Mouse (Mus musculus) limb, embryonic 12.5 days (tissue): ENCODE measurements at regions not wholly inside any gene's neighbourhood (a gene's known extent, or its start where the extent isn't known, plus 50 kb on each side); places are given as distances from the start of the nearest gene placed in this dataset.

Source experiments
- ATAC-seq: fragments of 200-750 bp; cut with Nextera tagmentation; 2 replicates; pipeline ENCODE4 v1.8.0; 2017; ENCODE audit warnings: low read depth, moderate TSS enrichment; ENCODE audit not compliant: insufficient number of reproducible peaks, insufficient read depth, low FRiP score, low TSS enrichment
- H3K27ac ChIP-seq: fragments of 300-500 bp; sonication (generic); 2 replicates; pipeline ENCODE4 v1.5.1; 2016; ENCODE audit warnings: mild to moderate bottlenecking, moderate library complexity
- H3K27me3 ChIP-seq: fragments of 300-500 bp; sonication (generic); 2 replicates; pipeline ENCODE4 v1.6.1; 2016; ENCODE audit warnings: mild to moderate bottlenecking, moderate library complexity
- H3K36me3 ChIP-seq: fragments of 300-500 bp; sonication (generic); 2 replicates; pipeline ENCODE4 v1.6.1; 2016; ENCODE audit warnings: mild to moderate bottlenecking, moderate library complexity
- H3K4me1 ChIP-seq: fragments of 300-500 bp; sonication (generic); replicated peaks from 2 replicates; pipeline ENCODE4 v1.6.1; 2016
- H3K4me2 ChIP-seq: fragments of 300-500 bp; sonication (generic); 2 replicates; pipeline ENCODE4 v1.6.1; 2016; ENCODE audit warnings: mild to moderate bottlenecking, moderate library complexity
- H3K4me3 ChIP-seq: fragments of 300-500 bp; sonication (generic); replicated peaks from 2 replicates; pipeline ENCODE4 v1.5.1; 2016; ENCODE audit warnings: mild to moderate bottlenecking
- H3K9ac ChIP-seq: fragments of 300-500 bp; sonication (generic); replicated peaks from 2 replicates; pipeline ENCODE4 v1.6.1; 2016; ENCODE audit warnings: mild to moderate bottlenecking, moderate library complexity
- H3K9me3 ChIP-seq: fragments of 300-500 bp; sonication (generic); 2 replicates; pipeline ENCODE4 v1.6.1; 2016; ENCODE audit warnings: mild to moderate bottlenecking, moderate library complexity
- WGBS: fragments of 180-500 bp; shearing (Covaris S2); methylation state at CpG from one replicate; pipeline ENCODE4 v1.1.7; 2016; 5-methylcytosine and 5-hydroxymethylcytosine counted together

DNA sequence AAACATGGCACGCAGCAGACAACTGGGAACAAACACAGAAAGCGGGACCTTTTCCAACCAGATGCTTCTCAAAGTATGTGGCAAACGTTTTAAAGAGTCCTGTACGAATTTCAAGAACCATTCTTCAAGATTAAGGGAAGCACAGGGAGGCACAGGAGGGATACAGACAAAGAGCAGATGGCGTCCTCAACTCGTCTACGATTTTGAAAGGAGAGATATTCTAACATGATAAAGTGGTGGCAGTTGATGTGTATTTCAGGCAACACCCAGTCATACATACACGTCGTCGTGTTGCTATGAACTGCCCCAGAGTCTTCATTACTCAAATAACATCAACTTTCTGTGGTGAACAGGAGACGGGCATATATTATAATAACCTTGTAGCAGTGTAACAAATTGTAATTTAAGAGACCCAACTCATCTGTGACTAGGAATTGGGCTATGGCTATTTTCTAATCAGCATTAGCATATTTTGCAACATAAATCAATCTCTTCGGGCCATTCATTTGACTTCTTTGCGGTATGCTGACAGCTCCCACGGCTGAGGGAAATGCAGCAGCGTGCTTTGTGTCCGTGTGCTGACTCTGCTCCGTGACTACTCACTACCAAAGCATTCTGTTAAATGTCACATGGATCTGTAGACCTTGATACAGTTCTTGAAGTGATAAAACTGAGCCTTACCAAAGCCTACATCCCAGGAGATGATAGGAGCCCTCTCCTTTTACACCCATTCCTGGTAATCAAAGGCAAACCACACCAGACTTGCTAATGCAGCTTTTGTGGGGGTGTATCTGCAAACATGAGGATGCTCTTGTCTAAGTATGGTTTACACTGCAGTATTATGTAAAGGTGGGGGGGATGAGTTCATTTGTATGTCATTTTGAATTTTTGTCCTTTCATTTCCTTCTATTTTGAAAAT is 144.0 kb upstream of the Adamts3 start:
- H3K27me3 ChIP-seq, result no peaks in the 10 kb centered on the region
- no peak overlapping the region for H3K27ac ChIP-seq
- 71% methylated on average over 17 of the region's 17 CpGs for WGBS
- H3K4me3 ChIP-seq, result no peak overlapping the region
- no peaks in the 10 kb centered on the region for H3K9me3 ChIP-seq
- H3K4me1 ChIP-seq, result no peaks in the 10 kb centered on the region
- no peak overlapping the region for H3K9ac ChIP-seq
- ATAC-seq, result no peak
- no peak overlapping the region for H3K4me2 ChIP-seq
- H3K36me3 ChIP-seq, result no peaks in the 10 kb centered on the region

GRCm38 (mm10) chr5:90021447-90021846 is 138.3 kb upstream of the Adamts3 start:
- no peak for ATAC-seq
- no peak overlapping the region for H3K27ac ChIP-seq
- H3K9me3 ChIP-seq, result no peaks in the 10 kb centered on the region
- no peak overlapping the region for H3K4me2 ChIP-seq
- H3K4me1 ChIP-seq, result no peaks in the 10 kb centered on the region
- H3K27me3 ChIP-seq, result no peaks in the 10 kb centered on the region
- no peaks in the 10 kb centered on the region for H3K36me3 ChIP-seq
- 56% methylated on average over 1 of the region's 1 CpGs for WGBS
- no peak overlapping the region for H3K4me3 ChIP-seq
- no peak overlapping the region for H3K9ac ChIP-seq

- Histone ChIP-seq H3K27me3 (no peaks in the 10 kb centered on the region), H3K27ac (no peak overlapping the region), H3K4me1 (no peaks in the 10 kb centered on the region), H3K4me3 (no peak overlapping the region), H3K9me3 (no peaks in the 10 kb centered on the region), H3K36me3 (no peaks in the 10 kb centered on the region), H3K9ac (no peak overlapping the region), H3K4me2 (no peak overlapping the region)
- ATAC-seq, result no peak
- WGBS, result 93% methylated on average over 6 of the region's 6 CpGs
Observed at GRCm38 (mm10) chr5:90000758-90001157, 117.6 kb upstream of the Adamts3 start.

DNA sequence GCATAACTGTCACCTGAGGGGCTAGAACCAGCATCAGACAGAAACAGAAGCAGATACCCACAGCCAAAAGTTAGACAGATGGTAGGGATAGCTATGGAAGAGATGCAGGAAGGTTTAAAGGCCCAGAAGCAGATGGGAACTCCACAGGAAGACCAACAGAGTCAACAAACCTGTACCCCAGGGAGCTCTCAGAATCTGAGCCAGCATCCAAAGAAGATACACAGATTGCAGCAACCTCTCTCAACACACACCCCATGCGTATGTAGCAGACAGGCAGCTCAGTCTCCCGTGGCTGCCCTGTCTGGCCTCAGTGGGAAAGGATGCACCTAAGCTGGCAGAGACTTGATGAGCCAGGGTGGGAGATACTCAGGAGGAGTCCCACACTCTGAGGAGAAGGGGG is 108.4 kb upstream of the Adamts3 start:
- Histone ChIP-seq H3K9me3 (no peaks in the 10 kb centered on the region), H3K4me2 (no peak overlapping the region), H3K27me3 (no peaks in the 10 kb centered on the region), H3K4me3 (no peak overlapping the region), H3K36me3 (no peaks in the 10 kb centered on the region), H3K9ac (no peak overlapping the region), H3K4me1 (no peaks in the 10 kb centered on the region), H3K27ac (no peak overlapping the region)
- 84% methylated on average over 2 of the region's 2 CpGs for WGBS
- ATAC-seq, result no peak

DNA sequence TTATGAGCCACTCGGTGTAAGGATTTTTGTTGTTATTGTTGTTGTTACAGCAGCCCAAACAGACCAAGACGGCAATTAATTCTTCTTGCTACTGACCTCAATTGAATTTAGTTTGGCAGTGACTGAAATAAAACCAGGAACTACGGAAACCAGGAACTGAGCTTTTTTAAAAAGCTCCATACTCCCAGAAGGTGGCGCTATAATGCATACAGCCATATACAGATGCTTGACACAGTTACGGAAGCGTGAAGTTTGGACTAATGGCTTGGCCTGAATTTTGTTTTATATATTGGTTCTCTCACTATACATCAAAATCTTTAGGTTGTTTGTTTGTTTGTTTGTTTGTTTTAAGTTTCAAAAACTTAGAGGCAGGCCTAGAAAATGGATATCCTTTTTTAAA is 98.5 kb upstream of the Adamts3 start:
- no peak overlapping the region for H3K9ac ChIP-seq

DNA sequence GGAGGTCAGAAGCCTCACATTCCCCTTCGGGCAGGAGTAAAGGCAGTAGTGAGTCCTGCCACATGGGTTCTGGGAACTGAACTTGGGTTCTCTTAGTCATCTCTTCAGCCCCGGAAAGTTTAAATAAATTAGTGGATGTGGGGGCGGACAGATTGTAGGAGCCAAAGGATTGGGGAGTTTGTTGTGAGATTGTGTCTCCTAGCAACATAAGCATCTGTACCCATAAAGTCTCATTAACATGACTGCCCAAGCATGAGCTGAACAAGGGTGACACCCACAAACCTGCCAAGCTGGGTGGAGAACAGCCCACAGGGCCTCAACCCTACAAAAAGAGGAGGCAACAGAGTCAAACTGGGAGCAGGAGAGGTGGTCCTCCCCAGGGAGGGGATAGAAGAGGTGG is 97.1 kb upstream of the Adamts3 start:
- Histone ChIP-seq H3K27me3 (no peaks in the 10 kb centered on the region), H3K27ac (no peak overlapping the region), H3K36me3 (no peaks in the 10 kb centered on the region), H3K9ac (no peak overlapping the region), H3K9me3 (no peaks in the 10 kb centered on the region), H3K4me2 (no peak overlapping the region), H3K4me1 (no peaks in the 10 kb centered on the region), H3K4me3 (no peak overlapping the region)
- 89% methylated on average over 3 of the region's 3 CpGs for WGBS
- ATAC-seq, result no peak

More for the DNA sequence above, 98.5 kb upstream of the Adamts3 start:
- no peak overlapping the region for H3K4me2 ChIP-seq
- no peak overlapping the region for H3K4me3 ChIP-seq
- no peaks in the 10 kb centered on the region for H3K27me3 ChIP-seq
- no peaks in the 10 kb centered on the region for H3K9me3 ChIP-seq
- H3K36me3 ChIP-seq, result no peaks in the 10 kb centered on the region
- WGBS, result 59% methylated on average over 6 of the region's 6 CpGs
- H3K4me1 ChIP-seq, result no peaks in the 10 kb centered on the region
- no peak for ATAC-seq
- no peak overlapping the region for H3K27ac ChIP-seq

DNA sequence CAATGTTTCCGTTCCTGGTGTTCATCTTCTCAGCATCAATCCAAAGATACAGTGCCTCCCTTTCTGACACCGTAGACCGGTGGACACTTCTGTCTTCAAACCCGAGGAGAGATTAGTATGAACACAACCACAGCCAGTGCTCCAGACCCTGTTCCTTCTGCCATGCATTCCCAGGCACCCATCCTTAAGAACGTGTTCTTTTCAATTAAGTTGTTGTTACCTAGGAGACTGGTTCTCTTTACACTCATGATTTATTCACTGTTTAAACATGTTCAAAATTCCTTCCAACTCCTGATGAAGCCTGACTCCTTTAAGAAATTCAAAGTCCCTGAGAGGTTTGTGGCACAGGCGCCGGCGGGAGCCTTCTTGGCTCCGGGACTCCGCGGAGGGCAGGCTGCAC is 69.5 kb upstream of the Adamts3 start:
- H3K4me3 ChIP-seq, result no peak overlapping the region
- 88% methylated on average over 11 of the region's 11 CpGs for WGBS

GRCm38 (mm10) chr5:89945660-89945925 is 62.5 kb upstream of the Adamts3 start:
- 24% methylated on average over 3 of the region's 3 CpGs for WGBS
- ATAC-seq, result no peak

More for the DNA sequence above, 69.5 kb upstream of the Adamts3 start:
- Histone ChIP-seq H3K27ac (no peak overlapping the region), H3K9ac (no peak overlapping the region), H3K36me3 (no peaks in the 10 kb centered on the region), H3K4me1 (no peaks in the 10 kb centered on the region), H3K4me2 (no peak overlapping the region), H3K9me3 (0 out of 2 replicates have a peak, but pooled peaks cover 3% of the 10 kb centered on the region), H3K27me3 (no peaks in the 10 kb centered on the region)
- no peak for ATAC-seq

DNA sequence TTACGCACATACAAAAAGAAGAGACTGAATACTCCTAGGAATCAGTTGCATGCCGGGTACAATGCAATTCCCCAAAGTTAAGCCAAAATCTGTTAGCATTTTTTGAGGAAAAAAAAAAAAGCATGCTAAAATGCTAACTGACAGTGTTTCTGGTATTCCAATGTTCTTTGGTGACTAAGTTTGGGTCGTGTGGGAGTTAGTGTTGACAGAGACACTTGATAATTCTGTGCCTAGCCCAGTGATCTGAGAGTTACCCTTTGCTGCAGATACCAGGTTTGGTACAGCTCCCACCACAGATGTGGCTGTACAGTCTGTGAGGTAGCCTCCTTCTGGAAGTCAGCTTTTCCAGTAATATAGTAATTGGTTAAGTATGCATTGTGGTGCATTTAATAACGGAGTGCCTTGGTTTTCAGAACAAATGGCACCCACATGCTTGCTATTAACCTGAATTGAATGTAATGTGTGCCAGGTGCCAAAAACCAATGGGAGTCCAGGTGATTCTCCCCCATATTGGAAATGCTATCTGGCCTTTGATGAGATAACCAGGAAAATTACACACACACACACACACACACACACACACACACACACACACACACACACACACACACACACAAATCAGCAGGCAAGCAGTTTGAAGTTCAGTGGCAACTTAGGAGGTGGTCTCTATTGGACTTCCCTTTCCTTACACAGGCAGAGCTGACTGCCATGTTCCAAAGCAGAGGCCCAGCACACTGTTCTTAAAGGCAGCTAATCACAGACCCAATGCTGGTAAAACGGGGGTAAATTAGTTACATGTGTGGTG is 61.9 kb upstream of the Adamts3 start:
- H3K4me3 ChIP-seq, result no peak overlapping the region
- no peak overlapping the region for H3K9ac ChIP-seq
- peaks cover 28% of the 10 kb centered on the region for H3K4me1 ChIP-seq
- WGBS, result 49% methylated on average over 5 of the region's 5 CpGs
- H3K9me3 ChIP-seq, result 0 out of 2 replicates have a peak, but pooled peaks cover 3% of the 10 kb centered on the region
- ATAC-seq, result peak; percentile 88
- peak overlapping the region; percentile 57; the same call in 1 of the 2 replicates for H3K27ac ChIP-seq
- H3K4me2 ChIP-seq, result no peak overlapping the region
- H3K36me3 ChIP-seq, result no peaks in the 10 kb centered on the region
- no peaks in the 10 kb centered on the region for H3K27me3 ChIP-seq

More at GRCm38 (mm10) chr5:89945660-89945925, 62.5 kb upstream of the Adamts3 start:
- H3K4me3 ChIP-seq, result no peak overlapping the region
- H3K36me3 ChIP-seq, result no peaks in the 10 kb centered on the region
- H3K9ac ChIP-seq, result no peak overlapping the region
- peaks cover 28% of the 10 kb centered on the region for H3K4me1 ChIP-seq
- 0 out of 2 replicates have a peak, but pooled peaks cover 3% of the 10 kb centered on the region for H3K9me3 ChIP-seq
- peak overlapping the region; percentile 57; the same call in 1 of the 2 replicates for H3K27ac ChIP-seq
- no peaks in the 10 kb centered on the region for H3K27me3 ChIP-seq
- H3K4me2 ChIP-seq, result no peak overlapping the region

- H3K4me3 ChIP-seq, result no peak overlapping the region
- peaks cover 28% of the 10 kb centered on the region for H3K4me1 ChIP-seq
- no peaks in the 10 kb centered on the region for H3K27me3 ChIP-seq
- no peak for ATAC-seq
- no peak overlapping the region for H3K27ac ChIP-seq
- no peaks in the 10 kb centered on the region for H3K36me3 ChIP-seq
- H3K9ac ChIP-seq, result no peak overlapping the region
- H3K4me2 ChIP-seq, result no peak overlapping the region
- 0 out of 2 replicates have a peak, but pooled peaks cover 9% of the 10 kb centered on the region for H3K9me3 ChIP-seq
- WGBS, result 63% methylated on average over 9 of the region's 9 CpGs
Observed at GRCm38 (mm10) chr5:89943276-89944127, 60.4 kb upstream of the Adamts3 start.

GRCm38 (mm10) chr5:89942244-89942643 is 59.1 kb upstream of the Adamts3 start:
- Histone ChIP-seq H3K36me3 (no peaks in the 10 kb centered on the region), H3K27ac (no peak overlapping the region), H3K4me1 (peaks cover 28% of the 10 kb centered on the region), H3K4me3 (no peak overlapping the region), H3K27me3 (no peaks in the 10 kb centered on the region), H3K9me3 (0 out of 2 replicates have a peak, but pooled peaks cover 6% of the 10 kb centered on the region), H3K9ac (no peak overlapping the region), H3K4me2 (no peak overlapping the region)
- no peak for ATAC-seq
- WGBS, result 47% methylated on average over 4 of the region's 4 CpGs
